Mouse (Mus musculus) lung, postnatal 0 days (tissue): ENCODE data around the gene Olfr284. TPM values are rescaled to one million over a fixed set of nuclear protein-coding genes. Genes with fewer than 3 reads are reported as not detected.

Experiments
- ATAC-seq: fragments of 200-750 bp; cut with Nextera tagmentation; 2 replicates; pipeline ENCODE4 v1.8.0; 2017; ENCODE audit warnings: moderate library complexity
- DNase-seq: peaks from one replicate; pipeline ENCODE4 v3.0.0-alpha.2; 2016; ENCODE audit warnings: low spot score
- H3K27ac ChIP-seq: fragments of 300-500 bp; sonication (generic); 2 replicates; pipeline ENCODE4 v1.5.1; 2014; ENCODE audit warnings: antibody characterized with exemption, mild to moderate bottlenecking, low read length, mixed read lengths
- H3K27me3 ChIP-seq: fragments of 300-500 bp; sonication (generic); replicated peaks from 2 replicates; pipeline ENCODE4 v1.6.1; 2014; ENCODE audit warnings: low read length, mixed read lengths; ENCODE audit not compliant: insufficient read depth
- H3K36me3 ChIP-seq: fragments of 300-500 bp; sonication (generic); 2 replicates; pipeline ENCODE4 v1.6.1; 2014; ENCODE audit warnings: low read length, mixed read lengths; ENCODE audit not compliant: insufficient read depth
- H3K4me1 ChIP-seq: fragments of 300-500 bp; sonication (generic); 2 replicates; pipeline ENCODE4 v1.6.1; 2014; ENCODE audit warnings: antibody characterized with exemption, low read depth, low read length, mixed read lengths; ENCODE audit not compliant: insufficient read depth
- H3K4me2 ChIP-seq: fragments of 300-500 bp; sonication (generic); replicated peaks from 2 replicates; pipeline ENCODE4 v1.6.1; 2014; ENCODE audit warnings: low read depth, mild to moderate bottlenecking, low read length, moderate library complexity, mixed read lengths
- H3K4me3 ChIP-seq: fragments of 300-500 bp; sonication (generic); 2 replicates; pipeline ENCODE4 v1.5.1; 2014; ENCODE audit warnings: low read depth, low read length
- H3K9ac ChIP-seq: fragments of 300-500 bp; sonication (generic); replicated peaks from 2 replicates; pipeline ENCODE4 v1.6.1; 2014; ENCODE audit warnings: low read depth, mild to moderate bottlenecking
- H3K9me3 ChIP-seq: fragments of 300-500 bp; sonication (generic); 2 replicates; pipeline ENCODE4 v1.6.1; 2016; ENCODE audit warnings: low read length, mixed read lengths
- CTCF ChIP-seq: IDR thresholded peaks from 2 replicates; pipeline ENCODE4 v1.5.1; 2016; ENCODE audit warnings: antibody characterized with exemption, mild to moderate bottlenecking
- EP300 ChIP-seq: IDR thresholded peaks from 2 replicates; pipeline ENCODE4 v1.6.1; 2016; ENCODE audit warnings: antibody characterized with exemption, mild to moderate bottlenecking, control low read depth
- WGBS: fragments of 180-500 bp; shearing (Covaris S2); extraction: QIAGEN DNeasy Blood & Tissue Kit; methylation state at CpG from one replicate; pipeline ENCODE4 v1.1.7; 2014; 5-methylcytosine and 5-hydroxymethylcytosine counted together
- polyA plus RNA-seq: library from polyadenylated mRNA; unstranded; fragments of >200 nt; fragmentation: Nextera tagmentation; extraction: Ambion mirVana; gene quantifications from 2 replicates; pipeline ENCODE4 v1.2.1, GENCODE M21; 2015

The Olfr284 gene
- polyA plus RNA-seq, 1 experiment from 2014 or later = not detected

GRCm38 (mm10) chr15:98295628-98296551 lies 44.9 kb downstream of the Olfr284 start, which contains the start of gene Zfp641:
Gene Zfp641, minus strand, starts transcription at chr15:98296161.
- peak within 1 kb of the TSS; percentile 48 for H3K4me3 ChIP-seq
- H3K4me2 ChIP-seq = peak within 1 kb of the TSS; percentile 95
- ATAC-seq (peak; percentile 57), DNase-seq (peak; percentile 21)
- TF ChIP-seq EP300 (no peak), CTCF (no peak)
- H3K36me3 ChIP-seq = no peaks in the 10 kb centered on the region
- H3K4me1 ChIP-seq = no peaks in the 10 kb centered on the region
- WGBS = 3% methylated on average over 50 of the region's 60 CpGs
- H3K27me3 ChIP-seq = no peaks in the 10 kb centered on the region
- peak within 1 kb of the TSS; percentile 43 for H3K9ac ChIP-seq
- no peaks in the 10 kb centered on the region for H3K9me3 ChIP-seq
- H3K27ac ChIP-seq = no peak within 1 kb of the TSS

- no peak for TF ChIP-seq CTCF
- no peak for TF ChIP-seq EP300
- Histone ChIP-seq H3K4me1 (no peaks in the 10 kb centered on the region), H3K9ac (no peak overlapping the region), H3K27ac (no peak overlapping the region), H3K4me2 (no peak overlapping the region), H3K27me3 (no peaks in the 10 kb centered on the region), H3K9me3 (no peaks in the 10 kb centered on the region), H3K36me3 (no peaks in the 10 kb centered on the region), H3K4me3 (no peak overlapping the region)
- no peak for DNase-seq
- WGBS = 83% methylated on average over 8 of the region's 8 CpGs
- ATAC-seq = no peak
Observed at GRCm38 (mm10) chr15:98293651-98294050, 47.1 kb downstream of the Olfr284 start.

Other genes with a start within 250 kb of the Olfr284 start
- 12.8 and 15.5 TPM in 2 replicates for gene Pfkm, start 248.4 kb downstream of the Olfr284 start, polyA plus RNA-seq
- 9.2 and 10.2 TPM in 2 replicates for gene Senp1, start 247.2 kb downstream of the Olfr284 start, polyA plus RNA-seq
- 40.3 and 42.3 TPM in 2 replicates for gene Asb8, start 175.4 kb downstream of the Olfr284 start, polyA plus RNA-seq
- gene Ccdc184, start 173.8 kb downstream of the Olfr284 start, polyA plus RNA-seq = 0.04 and 0.07 TPM in 2 replicates
- gene Olfr288, start 145.4 kb downstream of the Olfr284 start, polyA plus RNA-seq = not detected in 2 replicates
- gene Gm44579, start 120.0 kb downstream of the Olfr284 start, polyA plus RNA-seq = not detected in 2 replicates
- not detected in 2 replicates for gene Olfr287, start 119.9 kb downstream of the Olfr284 start, polyA plus RNA-seq
- not detected in 2 replicates for gene Olfr286, start 106.5 kb downstream of the Olfr284 start, polyA plus RNA-seq
- not detected in 2 replicates for gene H1fnt, start 83.7 kb downstream of the Olfr284 start, polyA plus RNA-seq
- gene Zfp641, start 44.8 kb downstream of the Olfr284 start, polyA plus RNA-seq = 0.93 and 1.3 TPM in 2 replicates
- gene Olfr285, start 23.6 kb downstream of the Olfr284 start, polyA plus RNA-seq = not detected in 2 replicates
- not detected in 2 replicates for gene Olfr283, start 40.0 kb upstream of the Olfr284 start, polyA plus RNA-seq
- gene Olfr282, start 90.2 kb upstream of the Olfr284 start, polyA plus RNA-seq = not detected in 2 replicates
- gene Olfr281, start 111.6 kb upstream of the Olfr284 start, polyA plus RNA-seq = not detected in 2 replicates
- gene OR5BS1P, start 128.9 kb upstream of the Olfr284 start, polyA plus RNA-seq = not detected in 2 replicates
- gene Lalba, start 141.7 kb upstream of the Olfr284 start, polyA plus RNA-seq = 0.31 and 3.3 TPM in 2 replicates
- not detected in 2 replicates for gene Olfr279, start 151.4 kb upstream of the Olfr284 start, polyA plus RNA-seq
- gene Kansl2, start 193.3 kb upstream of the Olfr284 start, polyA plus RNA-seq = 50.4 and 56.0 TPM in 2 replicates
- 31.0 and 32.2 TPM in 2 replicates for gene Ccnt1, start 229.9 kb upstream of the Olfr284 start, polyA plus RNA-seq
- 0.31 TPM in 1 of 2 replicates, not detected in the other for gene 4930415O20Rik, start 230.0 kb upstream of the Olfr284 start, polyA plus RNA-seq